24 mouse cellular contexts compared by ENCODE assay signal in the genomic region with DNA sequence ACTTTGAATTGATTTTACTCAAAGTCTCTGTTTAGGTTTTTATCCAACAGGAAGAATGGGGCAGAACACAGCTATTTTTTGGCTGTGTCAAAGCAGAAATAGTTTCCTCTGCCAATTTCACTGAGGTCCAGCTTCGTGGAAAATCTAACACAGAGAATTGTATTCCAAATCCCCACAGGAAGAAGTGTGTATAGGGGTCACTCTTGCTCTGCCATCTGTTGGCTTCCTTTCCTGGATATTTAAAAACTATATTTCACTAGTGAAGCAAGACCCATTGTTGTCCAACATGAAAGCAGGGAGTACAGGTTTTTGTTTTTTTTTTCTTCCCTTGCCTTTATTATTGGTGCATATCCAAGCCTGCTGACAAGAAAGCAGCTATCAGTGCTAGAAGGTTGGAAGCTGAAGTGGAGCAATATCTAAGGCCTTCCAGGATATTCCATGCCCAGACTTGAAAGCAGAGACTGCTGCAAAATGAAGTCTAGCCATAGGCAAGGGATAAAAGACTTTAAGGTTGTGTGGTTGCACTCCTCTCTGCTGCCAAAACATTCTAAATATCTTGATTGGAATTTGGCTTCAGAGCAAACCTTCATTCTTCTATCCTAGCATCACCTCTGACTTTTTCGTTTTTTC.
A peak's percentile ranks its signal among the peaks of the same experiment; 100 is the strongest.
DNase-seq lines count a peak whose midpoint lies in the region; ATAC-seq and TF ChIP-seq lines count a peak whose summit lies in the region.
"Had no signal": no experiment of that assay in that cellular context is flagged by ENCODE, and none has a peak within 500 bp of the region (broad histone marks: within the 10 kb centered on the region; RNA-seq: fewer than 3 reads in every experiment).

No protein-coding gene starts in this region.

- H3K9me3 ChIP-seq in hindbrain, postnatal 0 days (ENCODE audit: low read length): no peaks in the 10 kb centered on the region
- no peaks in the 10 kb centered on the region for H3K9me3 ChIP-seq in hindbrain, embryonic 11.5 days (ENCODE audit: control insufficient read depth, low read length)
- H3K9me3 ChIP-seq: embryonic facial prominence, embryonic 13.5 days; heart, embryonic 15.5 days; midbrain, embryonic 10.5 days; neural tube, embryonic 13.5 days had no signal

- no peaks in the 10 kb centered on the region for H3K4me1 ChIP-seq in hindbrain, postnatal 0 days (ENCODE audit: insufficient read depth, low read length)
- no peaks in the 10 kb centered on the region for H3K4me1 ChIP-seq in hindbrain, embryonic 11.5 days (replicated peaks; ENCODE audit: control insufficient read depth, insufficient read depth, low read length)
- H3K4me1 ChIP-seq: embryonic facial prominence, embryonic 13.5 days; heart, embryonic 15.5 days; midbrain, embryonic 10.5 days; neural tube, embryonic 13.5 days had no signal

- 62% methylated on average over 2 of the region's 2 CpGs for WGBS in hindbrain, postnatal 0 days
- WGBS in hindbrain, embryonic 11.5 days: 70% methylated on average over 2 of the region's 2 CpGs

- H3K4me2 ChIP-seq in hindbrain, postnatal 0 days (ENCODE audit: low read depth, low read length): no peak overlapping the region
- no peak overlapping the region for H3K4me2 ChIP-seq in hindbrain, embryonic 11.5 days (replicated peaks; ENCODE audit: low read depth, low read length)
- H3K4me2 ChIP-seq: embryonic facial prominence, embryonic 13.5 days; heart, embryonic 15.5 days; hindbrain, embryonic 14.5 days; neural tube, embryonic 13.5 days had no signal

- no peak overlapping the region for H3K27ac ChIP-seq in hindbrain, postnatal 0 days
- no peak overlapping the region for H3K27ac ChIP-seq in hindbrain, embryonic 11.5 days (ENCODE audit: low read depth, low read length)
- H3K27ac ChIP-seq: embryonic facial prominence, embryonic 13.5 days; heart, embryonic 15.5 days; hindbrain, embryonic 14.5 days; midbrain, embryonic 10.5 days; neural tube, embryonic 13.5 days; stomach, postnatal 0 days had no signal

- H3K9ac ChIP-seq in hindbrain, postnatal 0 days (replicated peaks; ENCODE audit: low read length): no peak overlapping the region
- H3K9ac ChIP-seq in hindbrain, embryonic 11.5 days (ENCODE audit: low read depth, low read length): no peak overlapping the region
- H3K9ac ChIP-seq: embryonic facial prominence, embryonic 13.5 days; heart, embryonic 15.5 days; hindbrain, embryonic 14.5 days; liver, postnatal 0 days; neural tube, embryonic 13.5 days had no signal

- DNase-seq in adrenal gland, postnatal 10 days: peak; percentile 5
- no peak for DNase-seq in adrenal gland, postnatal 4 days (ENCODE audit: low spot score in 2 of 2)
- DNase-seq in hindbrain, postnatal 0 days (ENCODE audit: low spot score): peak; percentile 3
- no peak for DNase-seq in hindbrain, embryonic 11.5 days (ENCODE audit: low spot score)
- peak; percentile 51 for DNase-seq in cerebellum, adult 8-10 months
- DNase-seq in fat pad, adult 2 months (ENCODE audit: extremely low read depth, low read depth, low spot score): peak; percentile 82
- DNase-seq in neural tube, embryonic 10.5 days (ENCODE audit: extremely low spot score, low spot score): no peak
- DNase-seq in layer of hippocampus, adult 8-10 months (ENCODE audit: low spot score in 2 of 2): no peak
- DNase-seq: gastrocnemius, postnatal 25 days; kidney, postnatal 10 days; layer of hippocampus, adult 9-11 months; liver; liver, postnatal 0 days; lung, postnatal 4 days; right cerebral cortex, postnatal 25 days had no signal

- no peak for TF ChIP-seq CTCF in hindbrain, postnatal 0 days (IDR thresholded peaks at IDR 0.05; ENCODE audit: low read depth)

- no peak overlapping the region for H3K4me3 ChIP-seq in hindbrain, postnatal 0 days (ENCODE audit: low read length)
- no peak overlapping the region for H3K4me3 ChIP-seq in hindbrain, embryonic 11.5 days (ENCODE audit: low read depth, low read length)
- H3K4me3 ChIP-seq: embryonic facial prominence, embryonic 13.5 days; heart, embryonic 15.5 days; midbrain, embryonic 10.5 days; neural tube, embryonic 13.5 days had no signal

- H3K36me3 ChIP-seq in hindbrain, postnatal 0 days (ENCODE audit: insufficient read depth, low read length): no peaks in the 10 kb centered on the region
- H3K36me3 ChIP-seq in hindbrain, embryonic 11.5 days (ENCODE audit: control insufficient read depth, insufficient read depth, low read length): no peaks in the 10 kb centered on the region
- H3K36me3 ChIP-seq: embryonic facial prominence, embryonic 13.5 days; G1E; heart, embryonic 15.5 days; midbrain, embryonic 10.5 days; neural tube, embryonic 13.5 days had no signal

- no peaks in the 10 kb centered on the region for H3K27me3 ChIP-seq in hindbrain, postnatal 0 days (ENCODE audit: insufficient read depth, low read length)
- no peaks in the 10 kb centered on the region for H3K27me3 ChIP-seq in hindbrain, embryonic 11.5 days (ENCODE audit: control insufficient read depth, insufficient read depth, low read length)
- H3K27me3 ChIP-seq: embryonic facial prominence, embryonic 13.5 days; heart, embryonic 15.5 days; neural tube, embryonic 13.5 days had no signal

- ATAC-seq in hindbrain, postnatal 0 days: no peak
- no peak for ATAC-seq in hindbrain, embryonic 11.5 days (ENCODE audit: low FRiP score)
- ATAC-seq: CD4-positive, CD25-positive, alpha-beta regulatory T cell, adult 4 months; intestine, postnatal 0 days; liver, postnatal 0 days had no signal

Comparison
In these comparisons a context has a peak if more than half of its experiments do, and no peak if none do; other contexts are left out.
1. DNase-seq: peak in adrenal gland, postnatal 10 days (single experiment), hindbrain, postnatal 0 days (single experiment), cerebellum, adult 8-10 months (single experiment) and fat pad, adult 2 months (single experiment); none in adrenal gland, postnatal 4 days (0 of 2), hindbrain, embryonic 11.5 days (single experiment), neural tube, embryonic 10.5 days (single experiment) and layer of hippocampus, adult 8-10 months (0 of 2).